Mouse (Mus musculus): ENCODE results near the gene Gm37240.
"Not testable (repeated sequence)": the region's sequence is repeated elsewhere in the genome, so short reads cannot be mapped to it uniquely, and the experiment has no call there.

GRCm38 (mm10) chr3:84655785-84656150, 1231.5 kb downstream of the Gm37240 start:
- TF ChIP-seq CTCF (IDR thresholded peaks at IDR 0.05; ENCODE audit: low read depth) = peak; percentile 26; the same call in 1 of the 2 replicates
- TF ChIP-seq EP300 (optimal IDR thresholded peaks at IDR 0.05) = not testable (repeated sequence)
